Mouse (Mus musculus) hindbrain, embryonic 12.5 days (tissue): ENCODE measurements around the gene Gm12794. TPM values are rescaled to one million over a fixed set of nuclear protein-coding genes. Genes with fewer than 3 reads are reported as not detected.
"Not testable (repeated sequence)": the region's sequence is repeated elsewhere in the genome, so short reads cannot be mapped to it uniquely, and the experiment has no call there.

Experiments
- ATAC-seq: fragments of 200-750 bp; cut with Nextera tagmentation; 2 replicates; pipeline ENCODE4 v1.8.0; 2017; ENCODE audit warnings: moderate TSS enrichment; ENCODE audit not compliant: low FRiP score
- H3K27ac ChIP-seq: fragments of 300-500 bp; sonication (generic); 2 replicates; pipeline ENCODE4 v1.5.1; 2016; ENCODE audit warnings: mild to moderate bottlenecking
- H3K27me3 ChIP-seq: fragments of 300-500 bp; sonication (generic); 2 replicates; pipeline ENCODE4 v1.6.1; 2016; ENCODE audit warnings: mild to moderate bottlenecking
- H3K36me3 ChIP-seq: fragments of 300-500 bp; sonication (generic); 2 replicates; pipeline ENCODE4 v1.6.1; 2016; ENCODE audit warnings: mild to moderate bottlenecking
- H3K4me1 ChIP-seq: fragments of 300-500 bp; sonication (generic); 2 replicates; pipeline ENCODE4 v1.6.1; 2016
- H3K4me2 ChIP-seq: fragments of 300-500 bp; sonication (generic); replicated peaks from 2 replicates; pipeline ENCODE4 v1.6.1; 2016; ENCODE audit warnings: mild to moderate bottlenecking
- H3K4me3 ChIP-seq: fragments of 300-500 bp; sonication (generic); 2 replicates; pipeline ENCODE4 v1.5.1; 2016; ENCODE audit warnings: mild to moderate bottlenecking
- H3K9ac ChIP-seq: fragments of 300-500 bp; sonication (generic); 2 replicates; pipeline ENCODE4 v1.6.1; 2016; ENCODE audit warnings: mild to moderate bottlenecking, moderate library complexity
- H3K9me3 ChIP-seq: fragments of 300-500 bp; sonication (generic); replicated peaks from 2 replicates; pipeline ENCODE4 v1.6.1; 2016; ENCODE audit warnings: mild to moderate bottlenecking
- WGBS: fragments of 180-500 bp; shearing (Covaris S2); methylation state at CpG from one replicate; pipeline ENCODE4 v1.1.7; 2016; 5-methylcytosine and 5-hydroxymethylcytosine counted together
- polyA plus RNA-seq: library from polyadenylated mRNA; unstranded; fragments of >200 nt; fragmentation: Nextera tagmentation; extraction: Ambion mirVana; gene quantifications from 2 replicates; pipeline ENCODE4 v1.2.1, GENCODE M21; 2016

Gene Gm12794
- not detected in 2 replicates for polyA plus RNA-seq

DNA sequence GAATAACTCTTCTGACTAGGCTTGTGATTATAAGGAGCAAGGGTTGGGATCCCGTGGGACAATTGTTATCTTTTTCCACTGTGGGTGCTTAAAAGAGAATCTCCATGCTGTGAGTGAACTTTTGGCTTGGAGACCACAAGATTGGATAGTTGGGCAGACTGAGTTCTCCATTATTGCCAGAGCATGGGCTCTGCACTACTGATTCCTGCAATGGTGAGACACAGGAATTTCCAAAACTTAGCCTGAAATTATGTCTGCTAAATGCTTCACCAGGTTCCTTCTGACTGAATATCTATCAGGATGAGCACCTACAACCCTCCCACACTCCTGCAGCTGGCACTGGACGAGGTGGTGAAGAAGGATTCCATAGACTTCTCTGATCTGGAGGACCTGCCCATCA, at the start of gene Gm12794:
Gm12794 (plus strand) TSS at position 301 of the 400 bp plus-strand sequence.
- WGBS: 88% methylated on average over 2 of the region's 2 CpGs
- H3K9me3 ChIP-seq, ATAC-seq, H3K27ac ChIP-seq, H3K36me3 ChIP-seq, H3K4me1 ChIP-seq, H3K9ac ChIP-seq, H3K4me2 ChIP-seq, H3K4me3 ChIP-seq, H3K27me3 ChIP-seq: not testable (repeated sequence)

GRCm38 (mm10) chr4:101893656-101894420, 46.4 kb upstream of the Gm12794 start, which contains the start of gene C130073F10Rik:
C130073F10Rik (minus strand) TSS chr4:101893789.
- Histone ChIP-seq H3K4me1 (no peaks in the 10 kb centered on the region), H3K27me3 (no peaks in the 10 kb centered on the region), H3K4me3 (no peak within 1 kb of the TSS), H3K9ac (no peak within 1 kb of the TSS), H3K36me3 (no peaks in the 10 kb centered on the region), H3K27ac (no peak within 1 kb of the TSS), H3K9me3 (no peaks in the 10 kb centered on the region), H3K4me2 (no peak within 1 kb of the TSS)
- no peak for ATAC-seq
- 86% methylated on average over 7 of the region's 7 CpGs for WGBS

GRCm38 (mm10) chr4:101908821-101909220, 31.4 kb upstream of the Gm12794 start, which contains the start of gene Gm12800:
Gm12800 (plus strand) TSS chr4:101909121.
- not testable (repeated sequence) for H3K9me3 ChIP-seq, H3K4me2 ChIP-seq, H3K27ac ChIP-seq, H3K27me3 ChIP-seq, ATAC-seq, H3K4me1 ChIP-seq, H3K4me3 ChIP-seq, H3K36me3 ChIP-seq, H3K9ac ChIP-seq
- 90% methylated on average over 2 of the region's 2 CpGs for WGBS

- 83% methylated on average over 1 of the region's 5 CpGs for WGBS
- H3K4me2 ChIP-seq, H3K36me3 ChIP-seq, H3K27me3 ChIP-seq, H3K9me3 ChIP-seq, H3K4me1 ChIP-seq, H3K9ac ChIP-seq, H3K4me3 ChIP-seq, H3K27ac ChIP-seq, ATAC-seq: not testable (repeated sequence)
These were observed 40.7 kb downstream of the Gm12794 start, which contains the start of gene Gm12790 for GRCm38 (mm10) chr4:101980949-101981348. Gm12790 (minus strand) TSS chr4:101981049.

DNA sequence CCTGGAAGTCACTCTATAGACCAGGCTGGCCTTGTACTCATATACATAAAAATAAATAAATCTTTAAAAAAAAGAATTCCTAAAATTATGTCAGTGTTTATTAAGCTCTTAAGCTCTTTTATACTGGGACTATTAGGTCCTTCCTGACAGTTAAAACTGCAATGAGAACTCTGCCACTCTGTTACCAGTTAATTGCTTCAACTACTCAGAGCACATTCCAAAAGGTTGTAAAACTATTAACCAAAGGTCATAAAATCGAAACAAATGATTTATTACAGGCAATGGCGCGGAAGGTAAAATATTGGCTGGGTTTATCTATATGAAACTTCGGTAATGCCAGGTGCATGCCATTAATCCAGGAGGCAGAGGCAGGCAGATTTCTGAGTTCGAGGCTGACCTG, 45.5 kb downstream of the Gm12794 start:
- Histone ChIP-seq H3K27ac (no peak overlapping the region), H3K4me1 (no peaks in the 10 kb centered on the region), H3K36me3 (no peaks in the 10 kb centered on the region), H3K9me3 (no peaks in the 10 kb centered on the region), H3K27me3 (no peaks in the 10 kb centered on the region), H3K4me3 (no peak overlapping the region), H3K4me2 (no peak overlapping the region), H3K9ac (no peak overlapping the region)
- 89% methylated on average over 5 of the region's 5 CpGs for WGBS
- ATAC-seq: no peak

DNA sequence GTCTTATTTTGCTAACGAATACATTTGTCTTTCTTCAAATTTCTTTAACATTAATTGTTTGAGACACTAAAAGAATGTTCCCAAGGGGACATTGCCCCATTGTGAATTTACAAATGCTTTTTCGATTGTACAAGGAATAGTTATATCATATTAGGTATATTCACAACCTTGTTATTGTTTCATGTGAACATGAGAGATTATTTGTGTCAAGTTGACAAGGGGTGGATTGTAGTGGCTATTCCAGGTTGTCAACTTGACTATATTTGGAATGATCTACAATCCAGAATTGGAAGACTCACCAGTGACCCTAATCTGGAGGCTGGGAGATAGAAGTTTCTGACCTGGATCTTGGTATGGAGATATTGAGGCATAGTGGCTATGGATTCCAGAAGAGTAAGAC, 46.1 kb downstream of the Gm12794 start, which contains the start of gene Gm12789:
Gm12789 (plus strand) TSS at position 301 of the 400 bp plus-strand sequence.
- not testable (repeated sequence) for H3K4me1 ChIP-seq, H3K9me3 ChIP-seq, H3K4me2 ChIP-seq, H3K9ac ChIP-seq, H3K36me3 ChIP-seq, H3K27me3 ChIP-seq, H3K4me3 ChIP-seq, ATAC-seq, H3K27ac ChIP-seq
- WGBS: 83% methylated on average over 2 of the region's 2 CpGs

Other genes starting within 250 kb of the Gm12794 start
- gene Lepr, start 223.0 kb upstream of the Gm12794 start, polyA plus RNA-seq: 7.8 and 9.7 TPM in 2 replicates
- gene B020004J07Rik, start 96.4 kb upstream of the Gm12794 start, polyA plus RNA-seq: not detected in 2 replicates
- gene C130073F10Rik, start 46.6 kb upstream of the Gm12794 start, polyA plus RNA-seq: not detected in 2 replicates
- not detected in 2 replicates for gene Gm12800, start 31.3 kb upstream of the Gm12794 start, polyA plus RNA-seq
- gene Gm12790, start 40.6 kb downstream of the Gm12794 start, polyA plus RNA-seq: not detected in 2 replicates
- not detected in 2 replicates for gene Gm12789, start 46.2 kb downstream of the Gm12794 start, polyA plus RNA-seq
- 12.5 and 13.6 TPM in 2 replicates for gene Pde4b, start 147.1 kb downstream of the Gm12794 start, polyA plus RNA-seq